Mouse (Mus musculus): ENCODE results near the gene Herc2.
A peak's percentile ranks its signal among the peaks of the same experiment; 100 is the strongest.
"Not testable (repeated sequence)": the region's sequence is repeated elsewhere in the genome, so short reads cannot be mapped to it uniquely, and the experiment has no call there.

The Herc2 gene

DNA sequence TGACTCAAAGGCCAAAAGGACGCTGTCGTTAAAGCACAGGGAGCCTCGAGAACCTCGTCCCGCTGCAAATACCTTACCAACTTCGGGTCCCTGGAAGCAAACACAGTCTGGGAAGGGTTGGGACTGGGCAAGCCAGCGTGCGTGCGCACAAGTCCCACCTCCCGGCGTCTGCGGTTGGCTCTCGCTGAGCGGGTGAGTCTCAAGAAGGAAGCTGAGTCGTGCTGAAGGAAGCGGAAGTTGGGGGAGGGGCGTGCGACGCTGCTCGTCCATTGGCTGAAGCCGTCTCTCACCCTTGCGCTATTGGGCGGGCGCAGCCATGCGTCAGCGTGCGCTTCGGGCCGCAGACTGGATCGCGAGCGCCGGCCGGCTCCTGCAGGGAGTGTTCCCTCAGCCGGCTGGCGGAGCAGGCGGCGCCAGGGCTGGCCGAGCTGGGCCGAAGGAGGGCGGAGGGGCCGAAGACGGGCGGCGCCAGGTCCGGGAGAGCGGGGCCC, at the start of gene Herc2:
Herc2 (plus strand) TSS at position 366 of the 491 bp plus-strand sequence.
- peak; percentile 96 to 98 for DNase-seq

DNA sequence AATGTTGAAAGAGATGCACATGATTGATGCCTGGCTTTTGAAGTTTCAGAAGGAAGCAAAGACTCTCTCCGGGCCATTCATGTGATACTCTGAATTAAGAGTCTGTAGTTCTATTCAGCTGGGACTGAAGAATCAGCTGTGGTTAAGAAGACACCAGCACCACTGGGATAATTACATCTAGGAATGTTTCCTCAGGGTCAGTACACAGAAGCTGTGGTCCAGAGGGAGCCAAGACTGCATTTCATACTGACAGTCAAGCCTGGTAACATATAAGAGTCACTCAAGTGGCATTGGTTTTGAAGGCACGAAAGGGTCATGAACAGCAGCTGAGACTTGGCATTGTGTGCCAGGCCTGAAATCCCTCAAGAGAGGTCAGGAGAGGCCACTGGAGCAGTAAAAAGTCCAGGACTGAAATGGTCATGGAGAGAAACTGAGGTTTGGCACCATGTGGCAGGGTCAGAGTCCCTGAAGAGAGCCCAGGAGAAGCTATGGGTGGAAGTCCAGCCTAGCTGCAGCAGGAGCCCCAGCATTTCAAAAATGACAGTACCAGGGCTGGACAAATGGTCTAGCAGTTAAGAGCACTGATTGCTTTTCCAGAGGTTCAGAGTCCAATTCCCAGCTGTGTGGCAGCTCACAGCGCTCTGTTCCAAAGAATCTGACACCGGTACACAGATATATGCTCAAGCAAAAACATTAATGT, 39.5 kb upstream of the Herc2 start:
- no peak for DNase-seq

DNA sequence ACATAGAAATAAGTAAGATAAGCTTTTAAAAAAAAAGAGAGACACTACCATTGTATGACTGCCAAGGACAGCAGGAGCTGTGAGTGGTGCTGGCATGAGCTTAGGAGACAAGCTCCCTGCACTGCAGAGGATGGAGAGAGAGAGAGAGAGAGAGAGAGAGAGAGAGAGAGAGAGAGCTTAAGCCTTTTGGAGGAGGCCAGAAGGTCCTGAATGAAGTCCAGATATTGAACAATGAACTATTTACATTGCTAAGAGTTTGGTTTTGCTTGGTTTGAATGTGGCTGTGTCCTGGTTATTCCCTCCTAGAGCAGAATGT, 39.0 kb upstream of the Herc2 start:
- no peak for DNase-seq

DNA sequence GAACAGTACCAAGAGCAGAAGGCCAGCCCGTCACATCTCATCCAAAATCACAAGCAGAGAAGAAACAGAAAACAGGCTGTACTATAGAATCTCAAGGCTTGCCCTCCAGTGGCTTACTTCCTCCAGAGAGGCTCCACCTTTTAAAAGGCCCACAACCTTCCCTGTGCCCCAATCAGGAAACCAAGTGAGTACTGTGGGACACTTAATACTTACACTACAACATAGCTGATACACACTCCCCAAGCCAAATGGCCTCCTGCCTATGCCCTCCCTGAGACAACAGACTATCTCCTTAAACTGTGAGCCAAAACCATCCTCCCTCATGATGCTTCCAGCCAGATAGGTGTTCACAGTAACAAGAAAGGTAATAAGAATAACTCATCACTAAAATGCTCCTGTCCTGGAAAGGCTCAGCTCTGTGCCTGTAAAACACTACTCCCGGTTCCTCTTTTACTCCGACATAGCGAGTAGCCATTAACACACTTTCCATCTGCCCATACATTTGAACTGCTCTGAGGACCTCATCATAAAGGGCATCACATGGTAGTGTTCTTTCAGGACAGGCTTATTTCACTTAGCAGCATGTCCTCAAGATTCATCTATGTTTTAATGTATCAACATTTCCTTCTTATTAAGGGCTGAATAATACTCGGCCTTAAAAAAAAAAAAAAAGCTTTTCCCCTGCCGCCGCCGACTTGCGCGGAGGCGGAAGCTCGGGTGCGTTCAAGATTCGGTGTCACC, 36.6 kb upstream of the Herc2 start:
- no peak for DNase-seq

DNA sequence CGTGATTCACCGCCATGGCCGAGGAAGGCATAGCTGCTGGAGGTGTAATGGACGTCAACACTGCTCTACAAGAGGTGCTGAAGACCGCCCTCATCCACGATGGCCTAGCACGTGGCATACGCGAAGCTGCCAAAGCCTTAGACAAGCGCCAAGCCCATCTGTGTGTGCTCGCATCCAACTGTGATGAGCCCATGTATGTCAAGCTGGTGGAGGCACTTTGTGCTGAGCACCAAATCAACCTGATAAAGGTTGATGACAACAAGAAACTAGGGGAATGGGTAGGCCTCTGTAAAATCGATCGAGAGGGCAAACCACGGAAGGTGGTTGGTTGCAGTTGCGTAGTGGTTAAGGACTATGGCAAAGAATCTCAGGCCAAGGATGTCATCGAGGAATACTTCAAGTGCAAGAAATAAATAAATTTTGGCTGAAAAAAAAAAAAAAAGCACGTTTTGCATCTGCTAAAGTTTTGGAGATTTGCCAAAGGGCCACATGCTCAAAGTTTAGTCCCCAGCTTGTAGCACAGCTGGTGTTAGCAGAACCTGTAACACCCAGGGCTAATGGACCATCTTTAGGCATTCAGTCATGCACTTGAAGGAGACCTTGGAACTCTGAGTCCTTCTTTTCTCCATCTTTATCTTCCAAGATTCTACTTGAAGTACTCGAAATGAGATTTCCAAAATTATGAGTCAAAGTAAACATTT, 35.8 kb upstream of the Herc2 start:
- not testable (repeated sequence) for DNase-seq

DNA sequence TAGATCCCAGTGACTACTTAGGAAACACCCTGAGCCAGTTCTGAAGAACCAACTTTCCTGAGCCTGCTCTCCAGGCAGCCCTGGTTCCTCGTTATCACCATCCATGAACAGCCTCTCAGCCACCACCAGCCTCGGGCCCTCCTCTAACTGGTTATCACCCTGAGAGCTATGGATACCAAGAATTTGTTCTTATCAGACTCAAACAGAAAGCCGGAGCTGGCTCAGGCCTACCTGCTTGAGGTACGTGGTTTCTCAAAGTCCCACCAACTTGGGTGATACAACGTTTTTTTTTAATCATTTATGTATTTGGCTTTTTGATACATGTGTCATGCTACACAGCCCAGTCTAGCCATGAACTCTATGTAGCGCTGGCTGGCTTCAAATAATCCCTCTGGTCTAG, 34.8 kb upstream of the Herc2 start:
- no peak for DNase-seq

DNA sequence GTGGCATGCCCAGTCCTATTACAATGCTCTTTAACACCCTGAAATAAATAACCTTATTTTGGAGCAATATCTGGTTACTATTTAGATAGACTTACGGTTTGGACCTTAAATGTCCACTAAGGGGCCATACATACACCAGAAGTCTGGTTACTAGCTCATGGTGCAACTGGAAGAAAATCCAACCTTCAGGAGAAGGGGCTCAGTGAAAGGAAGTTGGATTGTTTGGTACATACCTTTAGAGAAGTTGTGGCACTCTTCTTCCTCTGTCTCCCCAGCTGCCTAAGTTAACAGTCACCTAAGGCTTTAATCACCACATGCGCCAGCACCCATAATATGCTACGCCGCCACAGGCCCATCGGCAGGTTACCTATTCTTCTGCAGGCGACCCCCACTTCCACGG, 34.2 kb upstream of the Herc2 start:
- no peak for DNase-seq

DNA sequence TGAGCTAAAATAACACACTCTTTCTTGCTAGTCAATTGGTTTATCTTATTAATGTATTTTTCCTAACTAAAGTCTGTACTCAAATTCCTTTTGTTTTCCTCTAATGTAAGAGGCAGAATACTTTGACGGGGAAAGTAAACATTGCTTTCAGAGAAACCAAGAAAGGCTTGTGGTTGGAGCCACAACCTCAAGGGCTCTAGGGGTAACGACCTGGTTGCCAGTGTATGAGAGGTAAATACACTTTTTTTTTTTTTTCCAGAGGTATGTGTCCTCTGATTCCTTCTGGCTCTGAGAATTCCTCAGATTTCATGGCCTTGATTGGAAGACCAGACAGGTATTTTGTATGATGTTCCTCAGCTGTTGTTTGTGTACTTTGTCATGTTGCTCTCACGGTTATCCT, 32.2 kb upstream of the Herc2 start:
- DNase-seq, result no peak

DNA sequence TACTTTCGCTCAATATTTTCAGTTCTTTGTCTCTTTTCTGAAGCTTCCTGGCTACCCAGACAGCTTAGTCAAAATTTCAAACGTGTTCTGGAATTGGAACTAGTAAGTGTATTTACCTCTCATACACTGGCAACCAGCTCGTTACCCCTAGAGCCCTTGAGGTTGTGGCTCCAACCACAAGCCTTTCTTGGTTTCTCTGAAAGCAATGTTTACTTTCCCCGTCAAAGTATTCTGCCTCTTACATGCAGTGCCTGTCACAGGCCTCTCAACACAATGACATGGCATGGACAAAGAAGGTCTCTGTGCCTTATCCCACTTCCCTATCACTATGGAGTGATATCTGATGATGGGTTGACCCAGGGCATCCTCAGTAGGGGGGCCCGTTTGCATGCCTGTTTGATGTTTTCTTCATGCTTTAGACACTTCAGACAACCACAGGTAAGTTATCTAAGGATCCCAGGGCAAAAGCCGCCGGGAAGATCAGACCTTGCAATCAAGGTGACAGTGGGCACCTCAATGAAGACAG, 31.5 kb upstream of the Herc2 start:
- no peak for DNase-seq

DNA sequence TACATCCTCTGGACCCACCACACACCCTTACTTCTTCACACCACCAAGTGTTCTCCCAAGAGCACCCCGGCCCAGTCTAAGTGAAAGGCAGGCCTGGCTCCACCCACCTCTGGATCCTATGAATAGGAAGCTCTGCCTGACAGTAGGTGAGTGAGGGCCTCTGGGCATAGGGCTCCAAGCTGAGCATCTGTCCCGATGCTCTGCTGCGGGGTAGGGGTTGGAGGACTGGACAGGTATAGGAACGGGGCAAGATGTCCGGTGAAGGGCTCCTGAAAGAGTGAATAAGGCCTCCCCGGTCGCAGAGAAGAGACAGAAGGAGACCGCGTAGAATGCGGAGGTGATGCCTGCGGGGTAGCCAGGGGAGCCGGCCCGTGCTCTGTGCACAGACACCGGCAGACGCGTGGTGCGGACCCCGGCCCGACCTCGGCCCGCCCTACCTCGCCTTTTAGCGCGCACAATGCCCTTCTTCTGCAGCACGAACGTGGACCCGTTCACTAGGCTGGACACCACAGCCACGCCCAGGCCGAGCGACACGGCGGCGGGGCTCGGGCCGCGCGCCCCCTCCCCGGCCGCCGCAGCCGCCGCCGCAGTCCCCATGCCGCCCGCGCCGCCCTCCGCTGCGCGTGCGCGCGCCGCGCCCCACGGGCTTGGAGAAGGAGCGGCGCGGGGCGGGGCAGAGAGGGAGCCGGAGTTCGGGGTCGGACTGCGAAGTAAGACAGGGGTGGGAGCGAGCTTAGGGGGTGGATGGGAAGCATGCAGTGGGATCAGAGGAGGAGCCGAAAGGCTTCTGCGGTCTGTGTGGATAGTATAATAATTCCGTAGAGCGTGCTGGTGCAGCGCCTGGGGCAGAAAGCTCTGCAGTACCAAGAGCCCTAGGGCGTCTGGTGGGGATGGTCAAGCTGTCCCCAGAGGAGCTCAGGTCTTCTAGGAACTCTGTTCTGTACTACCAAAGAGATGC, 30.7 kb upstream of the Herc2 start:
- DNase-seq, result peak; percentile 38 to 50

DNA sequence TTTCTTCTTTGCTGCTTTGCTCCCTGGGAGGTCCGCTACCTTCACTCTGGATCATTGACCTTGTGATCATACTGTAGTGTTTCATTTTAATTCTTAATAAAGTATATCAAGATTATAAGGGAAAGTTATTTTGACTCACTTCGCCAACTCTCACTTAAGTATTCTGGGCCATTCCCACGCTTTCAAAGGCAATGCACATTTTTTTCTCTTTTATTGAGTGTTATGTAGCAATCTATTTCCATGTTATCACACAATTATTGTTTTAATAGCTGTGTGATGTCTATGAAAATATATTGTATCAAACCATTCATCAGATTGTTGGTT, 30.1 kb upstream of the Herc2 start, which contains the start of gene Nipa1:
Nipa1 (minus strand) TSS at position 25 of the 324 bp plus-strand sequence.
- no peak for DNase-seq

DNA sequence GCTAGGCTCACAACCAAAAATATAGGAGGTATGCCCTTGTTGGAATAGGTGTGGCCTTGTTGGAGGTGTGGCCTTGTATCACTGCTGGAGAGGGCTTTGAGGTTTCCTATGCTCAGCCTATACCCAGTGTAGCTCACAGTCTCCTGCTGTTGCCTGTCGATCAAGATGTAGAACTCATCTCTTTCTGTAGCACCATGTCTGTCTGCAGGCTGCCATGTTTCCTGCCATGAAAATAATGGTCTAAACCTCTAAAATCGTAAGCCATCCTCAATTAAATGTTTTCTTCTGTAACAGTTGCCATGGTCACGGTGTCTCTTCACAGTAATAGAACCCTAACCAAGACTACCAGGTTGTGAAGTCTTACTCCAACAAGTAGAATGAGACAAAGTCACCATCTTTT, 26.4 kb upstream of the Herc2 start:
- DNase-seq, result no peak

DNA sequence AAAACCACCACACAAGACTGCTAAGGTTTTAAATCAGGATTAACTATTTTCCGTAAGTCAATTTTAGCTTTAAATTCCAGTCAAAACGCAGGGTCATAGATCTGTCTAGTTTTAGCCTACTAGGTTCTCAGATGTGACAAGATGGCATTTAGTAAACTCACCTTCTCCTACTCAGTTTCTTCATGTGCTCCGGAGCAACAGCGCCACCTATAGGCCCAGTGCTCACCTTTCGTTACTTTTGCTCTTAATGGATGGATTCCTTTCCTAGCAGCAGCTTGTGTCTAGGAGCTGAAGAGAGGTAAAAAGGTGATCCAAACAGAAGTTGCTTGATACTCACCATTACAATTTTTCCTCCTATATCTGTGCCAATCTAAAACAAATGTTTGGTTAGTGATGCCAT, 7.6 kb upstream of the Herc2 start:
- DNase-seq, result peak; percentile 56 to 69

DNA sequence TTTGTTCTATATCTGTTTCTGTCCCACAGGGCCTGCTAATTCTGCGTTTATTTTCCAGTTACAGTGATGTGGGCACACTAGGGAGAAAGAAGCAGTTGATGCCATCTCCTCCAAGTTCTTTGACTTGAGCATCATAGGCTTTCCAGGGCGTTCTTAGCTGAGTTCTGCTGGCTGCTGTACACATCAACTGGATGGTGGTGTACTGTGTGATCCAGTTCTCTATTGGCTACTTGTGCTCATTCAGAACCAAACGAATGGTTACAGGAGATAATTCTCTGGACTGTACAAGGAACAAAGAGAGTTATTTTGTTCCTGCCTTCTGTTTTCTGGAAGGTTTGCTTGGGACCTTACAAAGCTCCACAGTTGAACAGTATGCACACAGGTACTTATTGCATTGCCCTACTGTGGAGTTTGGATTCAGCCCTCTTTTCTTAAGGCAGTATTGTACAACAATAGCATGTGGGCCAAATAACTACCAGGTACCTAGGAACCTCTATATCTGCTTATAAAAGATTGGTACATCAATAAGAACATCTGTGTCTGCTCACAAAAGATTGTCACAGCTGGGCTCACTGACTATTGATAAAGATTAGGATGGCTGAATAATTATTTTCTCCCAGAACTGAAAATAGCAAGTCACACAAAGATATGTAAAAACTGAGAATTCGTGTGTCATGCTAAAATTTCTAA, 6.3 kb upstream of the Herc2 start:
- DNase-seq, result no peak

DNA sequence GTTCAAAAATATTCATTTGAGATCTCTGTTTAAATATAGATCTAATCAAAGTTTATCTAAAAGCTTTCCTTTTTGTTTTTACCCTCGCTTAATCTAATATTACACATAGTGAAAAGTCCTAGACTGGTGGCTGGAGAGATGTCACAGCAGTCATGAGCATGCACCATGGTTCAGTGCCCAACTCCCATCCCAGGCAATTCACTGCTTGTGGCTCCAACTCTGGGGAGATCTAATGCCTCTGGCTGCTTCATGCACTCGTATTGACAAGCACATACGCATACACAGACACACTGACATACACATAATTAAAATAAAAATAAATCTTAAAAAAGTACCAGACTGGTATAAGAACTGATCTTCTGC, 5.7 kb upstream of the Herc2 start:
- DNase-seq, result no peak

DNA sequence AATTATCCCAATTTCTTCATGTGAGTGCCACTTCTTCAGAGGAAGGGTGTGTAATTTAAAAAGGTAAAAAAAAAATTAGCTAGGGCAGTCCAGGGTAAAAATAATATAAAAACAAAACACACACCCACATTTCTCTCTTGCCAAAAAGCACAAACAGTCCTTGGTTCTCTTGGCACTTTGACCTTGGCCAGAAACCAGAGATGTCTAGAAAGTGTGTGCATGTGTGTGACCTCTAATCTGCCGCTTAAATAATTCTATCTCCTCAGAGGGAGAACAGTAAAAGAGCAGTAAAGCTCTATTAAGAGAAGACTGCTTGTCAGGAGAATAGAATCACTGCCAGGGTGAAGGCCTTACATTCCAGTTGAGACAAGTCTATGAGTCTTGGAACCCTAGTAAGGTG, 2.8 kb upstream of the Herc2 start:
- DNase-seq, result no peak

DNA sequence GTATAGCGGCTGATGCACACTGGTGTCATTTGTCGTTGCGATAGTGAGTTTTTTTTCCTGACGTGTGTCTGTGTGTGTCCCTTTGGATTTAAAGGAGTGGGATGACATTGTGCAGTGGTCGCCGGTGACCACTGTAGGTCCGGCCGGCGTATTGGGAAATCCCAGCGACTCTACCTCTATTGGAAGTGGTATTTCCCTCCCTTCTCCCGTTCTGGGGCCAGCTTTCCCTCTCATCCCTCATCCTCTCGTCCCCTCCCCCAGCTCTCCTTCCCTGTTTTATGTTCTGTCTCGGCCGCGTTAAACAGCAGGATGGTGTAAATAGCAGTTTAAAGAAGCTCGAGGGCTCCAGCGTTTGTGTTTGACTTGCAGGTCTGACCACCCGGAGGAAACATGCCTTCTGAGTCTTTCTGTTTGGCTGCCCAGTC, 503 bp downstream of the Herc2 start:
- peak; percentile 1 to 10 for DNase-seq

DNA sequence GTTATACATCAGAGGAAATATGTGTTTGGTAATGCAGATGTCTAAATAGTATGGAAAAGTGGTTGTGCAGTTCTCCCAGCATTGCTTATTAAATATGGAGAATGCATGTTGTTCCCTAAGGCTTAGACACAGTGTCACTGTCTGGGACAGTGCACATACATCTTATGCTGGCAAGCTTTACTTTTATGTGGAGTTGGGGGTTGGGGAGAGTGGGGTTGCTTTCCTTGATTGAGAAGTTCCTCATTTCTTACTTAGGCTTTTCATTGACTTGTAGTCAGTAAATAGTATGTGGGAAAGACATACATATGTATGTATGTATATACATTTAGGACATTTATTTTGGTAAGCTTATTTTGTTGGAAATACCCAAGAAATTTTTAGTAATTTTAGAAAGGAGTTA, 3.0 kb downstream of the Herc2 start:
- no peak for DNase-seq

DNA sequence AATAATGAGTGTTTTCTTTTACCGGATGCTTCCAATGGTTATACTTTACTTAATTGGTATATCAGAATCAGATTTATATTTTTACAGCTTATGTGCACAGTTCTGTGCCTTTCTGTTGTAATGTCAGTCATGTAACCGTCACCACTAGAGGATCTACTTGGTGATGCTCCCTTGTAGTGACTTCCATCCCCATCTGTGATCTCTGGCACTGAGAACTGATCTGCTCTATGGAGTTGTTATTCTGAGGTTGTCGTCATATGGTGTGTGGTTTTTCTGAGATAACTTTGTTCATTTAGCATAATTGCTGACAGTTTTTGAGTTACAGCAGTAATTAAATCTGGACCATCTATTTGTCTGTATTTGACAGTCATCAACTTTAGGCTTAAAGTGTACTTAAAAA, 5.3 kb downstream of the Herc2 start:
- DNase-seq, result no peak

DNA sequence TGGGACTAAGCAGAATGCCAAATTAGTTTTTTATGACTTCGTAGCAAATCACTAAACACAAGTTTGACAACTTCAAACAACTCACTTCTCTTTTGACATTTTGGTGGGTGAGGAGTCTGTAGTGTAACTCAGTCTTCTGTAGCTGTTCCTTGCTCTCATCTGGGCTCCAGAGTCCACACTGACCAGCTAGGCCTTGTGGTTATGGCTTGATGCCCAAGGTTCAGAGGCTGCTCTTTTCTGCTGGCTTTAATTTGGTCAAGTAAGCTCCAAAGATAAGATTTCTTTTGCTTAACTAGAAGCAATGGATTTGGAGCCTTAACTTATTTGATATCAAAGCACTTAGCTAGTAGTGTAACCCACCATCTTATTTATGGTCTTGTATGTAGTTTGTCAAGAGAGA, 14.9 kb downstream of the Herc2 start:
- no peak for DNase-seq

DNA sequence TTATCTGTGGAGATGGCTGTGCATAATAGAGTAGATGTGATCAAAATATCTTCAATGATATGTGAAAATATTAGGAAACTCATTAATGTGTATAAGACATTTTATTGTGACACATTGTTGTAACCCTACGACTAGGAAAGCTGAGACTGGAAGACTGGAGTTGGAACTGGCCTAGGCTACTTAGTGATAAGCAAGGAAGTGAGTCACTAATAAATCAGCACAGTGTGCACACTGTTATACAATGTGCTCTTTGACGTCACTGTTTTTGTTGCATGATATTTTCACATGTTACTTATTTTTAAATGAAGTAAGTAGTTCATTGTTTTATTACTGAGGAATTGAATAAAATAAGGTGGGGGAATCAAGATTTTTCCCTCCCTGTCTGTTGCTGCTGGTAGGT, 16.1 kb downstream of the Herc2 start:
- no peak for DNase-seq

DNA sequence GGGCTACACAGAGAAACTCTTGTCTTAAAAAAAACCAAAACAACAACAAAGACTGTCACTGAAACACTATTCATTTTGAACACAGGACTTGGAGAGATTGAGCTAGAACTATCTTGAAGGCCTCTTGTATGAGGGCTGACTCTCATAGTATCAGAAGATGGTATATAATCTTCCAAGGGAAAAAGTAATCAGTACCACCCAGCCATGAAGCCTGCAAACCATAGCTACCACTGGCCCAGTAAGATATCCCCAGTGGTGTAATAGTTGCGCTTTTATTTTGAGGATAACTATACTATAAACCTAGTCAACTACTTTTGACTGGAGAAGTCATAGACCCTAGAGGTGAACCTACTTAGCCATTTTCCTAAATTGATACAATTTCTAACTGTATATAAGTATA, 16.6 kb downstream of the Herc2 start:
- DNase-seq, result no peak

All from thymus, postnatal 36 days (tissue).